Mouse (Mus musculus) lung, embryonic 16.5 days (tissue): ENCODE data around the gene Hydin. TPM values are rescaled to one million over a fixed set of nuclear protein-coding genes. Genes with fewer than 3 reads are reported as not detected.

ENCODE experiments used
- ATAC-seq: fragments of 200-750 bp; cut with Nextera tagmentation; 2 replicates; pipeline ENCODE4 v1.8.0; 2017; ENCODE audit warnings: low read depth, mild to moderate bottlenecking, moderate library complexity
- H3K27ac ChIP-seq: fragments of 300-500 bp; sonication (generic); 2 replicates; pipeline ENCODE4 v1.5.1; 2014; ENCODE audit warnings: mild to moderate bottlenecking, control low read depth, low read length
- H3K27me3 ChIP-seq: fragments of 300-500 bp; sonication (generic); 2 replicates; pipeline ENCODE4 v1.6.1; 2014; ENCODE audit warnings: low read depth, low read length, mixed read lengths; ENCODE audit not compliant: control insufficient read depth, insufficient read depth
- H3K36me3 ChIP-seq: fragments of 300-500 bp; sonication (generic); 2 replicates; pipeline ENCODE4 v1.6.1; 2014; ENCODE audit warnings: low read length; ENCODE audit not compliant: control insufficient read depth, insufficient read depth
- H3K4me1 ChIP-seq: fragments of 300-500 bp; sonication (generic); replicated peaks from 2 replicates; pipeline ENCODE4 v1.6.1; 2014; ENCODE audit warnings: low read length, mixed read lengths; ENCODE audit not compliant: control insufficient read depth, insufficient read depth
- H3K4me2 ChIP-seq: fragments of 300-500 bp; sonication (generic); 2 replicates; pipeline ENCODE4 v1.6.1; 2014; ENCODE audit warnings: low read depth, low read length, control low read depth
- H3K4me3 ChIP-seq: fragments of 300-500 bp; sonication (generic); 2 replicates; pipeline ENCODE4 v1.5.1; 2014; ENCODE audit warnings: mild to moderate bottlenecking, low read length, control low read depth
- H3K9ac ChIP-seq: fragments of 300-500 bp; sonication (generic); 2 replicates; pipeline ENCODE4 v1.6.1; 2014; ENCODE audit warnings: low read length, control low read depth
- H3K9me3 ChIP-seq: fragments of 300-500 bp; sonication (generic); 2 replicates; pipeline ENCODE4 v1.6.1; 2016; ENCODE audit warnings: low read length; ENCODE audit not compliant: control insufficient read depth
- WGBS: fragments of 180-500 bp; shearing (Covaris S2); extraction: QIAGEN DNeasy Blood & Tissue Kit; methylation state at CpG from one replicate; pipeline ENCODE4 v1.1.7; 2014; 5-methylcytosine and 5-hydroxymethylcytosine counted together
- polyA plus RNA-seq: library from polyadenylated mRNA; unstranded; fragments of >200 nt; fragmentation: Nextera tagmentation; extraction: Ambion mirVana; gene quantifications from 2 replicates; pipeline ENCODE4 v1.2.1, GENCODE M21; 2015

The Hydin gene
- polyA plus RNA-seq, 1 experiment from 2014 or later: 0.79 TPM

GRCm38 (mm10) chr8:110642331-110642730 is 375.6 kb downstream of the Hydin start:
- 92% methylated on average over 5 of the region's 5 CpGs for WGBS
- Histone ChIP-seq H3K4me3 (no peak overlapping the region), H3K4me2 (no peak overlapping the region), H3K9ac (no peak overlapping the region), H3K4me1 (no peaks in the 10 kb centered on the region), H3K9me3 (no peaks in the 10 kb centered on the region), H3K27me3 (no peaks in the 10 kb centered on the region), H3K27ac (no peak overlapping the region), H3K36me3 (no peaks in the 10 kb centered on the region)
- no peak for ATAC-seq

- Histone ChIP-seq H3K4me1 (no peaks in the 10 kb centered on the region), H3K27me3 (no peaks in the 10 kb centered on the region), H3K9ac (no peak overlapping the region), H3K9me3 (no peaks in the 10 kb centered on the region), H3K27ac (no peak overlapping the region), H3K36me3 (no peaks in the 10 kb centered on the region), H3K4me2 (no peak overlapping the region), H3K4me3 (no peak overlapping the region)
- ATAC-seq: peak; percentile 94
- WGBS: 48% methylated on average over 4 of the region's 4 CpGs
Observed at GRCm38 (mm10) chr8:110643177-110643576, 376.4 kb downstream of the Hydin start.

- no peak overlapping the region for H3K9ac ChIP-seq
- 66% methylated on average over 4 of the region's 4 CpGs for WGBS
- no peak for ATAC-seq
- no peaks in the 10 kb centered on the region for H3K9me3 ChIP-seq
- no peak overlapping the region for H3K4me2 ChIP-seq
- no peaks in the 10 kb centered on the region for H3K4me1 ChIP-seq
- no peaks in the 10 kb centered on the region for H3K27me3 ChIP-seq
- no peaks in the 10 kb centered on the region for H3K36me3 ChIP-seq
- H3K27ac ChIP-seq: no peak overlapping the region
- no peak overlapping the region for H3K4me3 ChIP-seq
Observed at GRCm38 (mm10) chr8:110644422-110644821, 377.6 kb downstream of the Hydin start.

- Histone ChIP-seq H3K9me3 (no peaks in the 10 kb centered on the region), H3K4me1 (no peaks in the 10 kb centered on the region), H3K4me3 (no peak overlapping the region), H3K9ac (no peak overlapping the region), H3K36me3 (no peaks in the 10 kb centered on the region), H3K4me2 (no peak overlapping the region), H3K27ac (no peak overlapping the region), H3K27me3 (no peaks in the 10 kb centered on the region)
- no peak for ATAC-seq
- 83% methylated on average over 2 of the region's 2 CpGs for WGBS
Observed at GRCm38 (mm10) chr8:110644901-110645300, 378.1 kb downstream of the Hydin start.

GRCm38 (mm10) chr8:110645340-110645739 is 378.6 kb downstream of the Hydin start:
- Histone ChIP-seq H3K4me1 (no peaks in the 10 kb centered on the region), H3K4me2 (no peak overlapping the region), H3K27me3 (no peaks in the 10 kb centered on the region), H3K36me3 (no peaks in the 10 kb centered on the region), H3K9ac (no peak overlapping the region), H3K4me3 (no peak overlapping the region), H3K9me3 (no peaks in the 10 kb centered on the region), H3K27ac (no peak overlapping the region)
- ATAC-seq: no peak
- WGBS: 78% methylated on average over 3 of the region's 3 CpGs

GRCm38 (mm10) chr8:110646064-110646463 is 379.3 kb downstream of the Hydin start:
- ATAC-seq: peak; percentile 72; the same call in 1 of the 2 replicates
- 22% methylated on average over 6 of the region's 6 CpGs for WGBS

GRCm38 (mm10) chr8:110648577-110648976 is 381.8 kb downstream of the Hydin start:
- Histone ChIP-seq H3K9me3 (no peaks in the 10 kb centered on the region), H3K27ac (no peak overlapping the region), H3K36me3 (no peaks in the 10 kb centered on the region), H3K4me1 (no peaks in the 10 kb centered on the region), H3K27me3 (no peaks in the 10 kb centered on the region), H3K4me3 (no peak overlapping the region), H3K4me2 (no peak overlapping the region), H3K9ac (no peak overlapping the region)
- WGBS: 85% methylated on average over 3 of the region's 3 CpGs
- ATAC-seq: no peak

More at GRCm38 (mm10) chr8:110646064-110646463, 379.3 kb downstream of the Hydin start:
- H3K36me3 ChIP-seq: no peaks in the 10 kb centered on the region
- H3K4me1 ChIP-seq: no peaks in the 10 kb centered on the region
- H3K9me3 ChIP-seq: no peaks in the 10 kb centered on the region
- no peak overlapping the region for H3K4me2 ChIP-seq
- no peak overlapping the region for H3K27ac ChIP-seq
- H3K4me3 ChIP-seq: no peak overlapping the region
- no peaks in the 10 kb centered on the region for H3K27me3 ChIP-seq
- H3K9ac ChIP-seq: no peak overlapping the region

GRCm38 (mm10) chr8:110649286-110649685 is 382.5 kb downstream of the Hydin start:
- H3K36me3 ChIP-seq: no peaks in the 10 kb centered on the region
- no peak overlapping the region for H3K4me3 ChIP-seq
- no peaks in the 10 kb centered on the region for H3K4me1 ChIP-seq
- 88% methylated on average over 6 of the region's 6 CpGs for WGBS
- ATAC-seq: no peak
- H3K27ac ChIP-seq: no peak overlapping the region
- H3K27me3 ChIP-seq: no peaks in the 10 kb centered on the region
- no peak overlapping the region for H3K4me2 ChIP-seq
- no peak overlapping the region for H3K9ac ChIP-seq
- no peaks in the 10 kb centered on the region for H3K9me3 ChIP-seq

- Histone ChIP-seq H3K4me3 (no peak overlapping the region), H3K27ac (no peak overlapping the region), H3K9me3 (no peaks in the 10 kb centered on the region), H3K4me2 (no peak overlapping the region), H3K36me3 (no peaks in the 10 kb centered on the region), H3K27me3 (no peaks in the 10 kb centered on the region), H3K4me1 (no peaks in the 10 kb centered on the region), H3K9ac (no peak overlapping the region)
- ATAC-seq: peak; percentile 40; the same call in 1 of the 2 replicates
- WGBS: 72% methylated on average over 9 of the region's 9 CpGs
Observed at GRCm38 (mm10) chr8:110650838-110651237, 384.1 kb downstream of the Hydin start.

- no peak for ATAC-seq
- H3K4me2 ChIP-seq: no peak overlapping the region
- no peaks in the 10 kb centered on the region for H3K27me3 ChIP-seq
- H3K4me1 ChIP-seq: no peaks in the 10 kb centered on the region
- whole genome bisulfite sequencing: 77% methylated on average over 4 of the region's 4 CpGs
- H3K9me3 ChIP-seq: no peaks in the 10 kb centered on the region
- H3K36me3 ChIP-seq: no peaks in the 10 kb centered on the region
- no peak overlapping the region for H3K27ac ChIP-seq
- H3K4me3 ChIP-seq: no peak overlapping the region
- H3K9ac ChIP-seq: no peak overlapping the region
Observed at GRCm38 (mm10) chr8:110651847-110652246, 385.1 kb downstream of the Hydin start.
